Mouse (Mus musculus) hindlimb bud, embryonic 11.5 days (tissue): ENCODE measurements around the gene Zc3h18.

Experiments used
- DNase-seq: peaks from one replicate; pipeline ENCODE4 v3.0.0-alpha.2; 2012; ENCODE audit warnings: low read depth, low spot score; ENCODE audit errors: extremely low spot score

Gene Zc3h18

GRCm38 (mm10) chr8:122460524-122461472 lies 84.4 kb downstream of the Zc3h18 start, which contains the start of gene Snai3:
TSS of gene Snai3 (minus strand) at chr8:122460733.
- DNase-seq, result no peak

DNA sequence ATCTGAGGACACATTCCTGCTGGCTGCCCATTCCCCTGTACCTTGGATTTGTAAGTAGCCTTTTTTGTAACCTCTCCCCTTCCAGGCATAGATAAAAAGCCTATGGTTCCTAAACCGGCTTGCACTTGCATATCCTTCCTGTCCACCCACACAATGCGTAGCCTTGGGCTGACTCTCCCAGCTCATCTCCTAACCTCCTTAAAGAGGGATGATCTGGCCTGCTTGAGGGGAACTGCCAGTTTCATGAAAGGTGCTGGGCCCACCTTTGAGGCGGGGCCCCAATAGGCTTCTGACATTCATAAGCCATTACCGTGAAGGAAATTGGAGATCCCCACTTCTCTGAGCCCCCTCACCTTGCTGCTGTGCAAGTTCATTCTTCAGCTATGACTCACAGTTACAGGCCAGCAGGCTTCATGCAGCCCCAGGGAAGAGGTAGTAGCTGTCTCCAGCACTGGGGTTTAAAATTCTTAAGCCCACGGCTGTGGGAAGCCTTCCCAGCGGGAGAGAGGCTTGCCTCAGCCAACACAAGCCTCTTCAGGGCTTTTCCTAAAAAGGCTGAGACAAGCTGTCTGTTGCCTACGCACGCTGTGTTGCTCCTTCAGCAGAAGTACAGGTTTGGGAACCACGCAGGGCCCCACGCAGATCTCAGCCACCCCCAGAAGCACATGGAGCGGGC lies 85.2 kb downstream of the Zc3h18 start:
- DNase-seq, result no peak

DNA sequence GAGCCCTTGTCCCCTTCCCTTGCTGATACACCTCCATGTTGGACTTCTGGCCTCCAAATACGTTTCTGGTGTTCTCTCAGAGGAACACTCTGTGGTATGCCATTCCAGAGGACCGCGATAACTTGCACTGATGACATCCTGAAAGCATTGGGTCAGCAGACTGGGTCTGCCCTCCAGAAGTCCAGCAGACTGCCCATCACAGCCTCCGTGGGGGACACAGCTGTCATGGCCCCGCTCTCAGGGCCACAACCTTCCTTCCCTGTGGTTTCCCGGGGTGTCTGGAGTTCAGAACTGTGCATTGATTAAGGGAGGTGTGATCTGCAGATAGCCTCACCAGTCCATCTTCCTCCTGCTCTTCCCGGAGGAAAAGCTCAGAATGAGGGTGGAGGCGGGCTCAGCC lies 86.1 kb downstream of the Zc3h18 start:
- DNase-seq, result no peak

DNA sequence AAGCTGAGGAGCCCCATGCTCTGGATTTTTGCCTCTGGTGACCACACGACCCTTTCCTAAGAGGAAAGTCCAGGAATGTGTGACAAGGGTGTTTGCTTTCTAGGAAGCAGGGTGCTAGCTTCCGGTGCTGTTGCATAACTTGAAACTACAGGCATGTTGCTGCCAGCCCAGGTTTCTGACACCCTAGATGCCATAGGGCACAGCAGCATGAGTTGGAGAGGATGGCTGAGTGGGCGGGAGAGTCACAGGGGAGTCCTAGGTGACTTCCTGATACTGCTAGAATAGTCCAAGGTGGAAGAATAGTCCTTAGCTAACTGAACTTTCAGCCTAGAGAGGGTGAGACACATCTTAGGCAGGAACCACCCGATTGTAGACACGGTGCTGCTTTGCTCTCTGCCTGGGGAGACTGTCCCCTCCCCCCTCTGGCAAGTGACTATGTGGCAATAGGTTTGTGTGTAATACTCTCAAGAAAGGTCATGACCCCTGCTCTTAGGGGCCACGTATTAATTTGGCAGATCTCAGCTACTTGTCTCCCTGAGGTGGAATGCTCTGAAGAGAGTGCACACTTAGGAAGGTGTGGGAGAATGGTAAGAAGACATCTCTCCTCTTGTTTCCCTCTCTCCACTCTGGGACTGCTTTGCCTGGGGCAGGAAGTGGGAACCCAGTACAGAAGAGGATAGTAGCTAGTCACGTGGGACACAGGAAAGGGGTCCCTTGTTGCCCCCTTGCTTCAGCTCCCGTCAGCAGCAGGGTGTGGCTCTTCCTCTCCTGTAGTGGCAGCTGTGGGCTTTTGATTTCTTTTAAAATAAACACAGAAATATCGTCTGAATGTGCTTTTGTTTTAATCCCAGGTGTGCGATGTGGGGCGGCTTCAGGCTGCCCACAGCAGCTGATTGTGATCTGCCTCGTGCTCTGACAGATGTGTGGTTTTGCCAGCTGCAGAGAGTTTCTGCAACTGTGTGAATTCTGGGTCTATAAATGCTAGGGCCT lies 87.5 kb downstream of the Zc3h18 start:
- DNase-seq, result no peak

DNA sequence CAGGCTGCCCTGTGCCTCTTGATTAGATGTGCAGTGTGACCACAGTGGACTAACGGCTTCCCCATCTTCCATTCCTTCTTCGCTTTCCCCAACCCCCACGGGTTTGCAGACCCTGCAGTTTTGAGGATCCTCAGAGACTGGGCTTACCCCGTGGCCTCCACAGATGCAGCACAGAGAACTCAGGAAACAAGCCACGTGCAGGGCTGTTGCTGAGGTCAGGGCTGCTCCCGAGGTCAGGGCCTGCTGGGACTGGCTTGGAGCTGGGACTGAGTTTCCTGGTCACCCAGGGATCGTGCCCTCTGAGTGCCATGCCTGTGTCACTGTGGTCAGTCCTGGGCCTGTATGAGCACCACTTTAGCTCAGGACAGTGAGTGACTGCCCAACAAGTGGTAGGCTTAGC lies 88.6 kb downstream of the Zc3h18 start:
- DNase-seq, result no peak
